Mouse (Mus musculus): ENCODE measurements at regions not wholly inside any gene's neighbourhood (a gene's known extent, or its start where the extent isn't known, plus 50 kb on each side); places are given as distances from the start of the nearest gene placed in this dataset.

GRCm38 (mm10) chr17:9764041-9764606 is 94.6 kb upstream of the Pabpc6 start:
- peaks cover 24% of the 10 kb centered on the region for H3K4me1 ChIP-seq (replicated peaks; ENCODE audit: low read depth, low read length)
- no peaks in the 10 kb centered on the region for H3K9me3 ChIP-seq (ENCODE audit: low read length)
- H3K36me3 ChIP-seq (ENCODE audit: insufficient read depth, low read length): no peaks in the 10 kb centered on the region
- TF ChIP-seq NANOG (IDR thresholded peaks at IDR 0.05; ENCODE audit: borderline replicate concordance, low read length): no peak
- TF ChIP-seq POU5F1 (IDR thresholded peaks at IDR 0.05; ENCODE audit: borderline replicate concordance, low read length): no peak
- TF ChIP-seq CTCF (conservative IDR thresholded peaks at IDR 0.05; ENCODE audit: low read length): no peak
- peaks cover 7% of the 10 kb centered on the region; the same call in 1 of the 2 replicates for H3K27me3 ChIP-seq (ENCODE audit: insufficient read depth, low read length)
- H3K4me3 ChIP-seq (replicated peaks; ENCODE audit: low read length): no peak overlapping the region

GRCm38 (mm10) chr17:9763110-9763509 is 93.6 kb upstream of the Pabpc6 start:
- Histone ChIP-seq H3K4me3 (replicated peaks; ENCODE audit: low read length) (no peak overlapping the region), H3K4me1 (replicated peaks; ENCODE audit: low read depth, low read length) (peaks cover 16% of the 10 kb centered on the region), H3K27me3 (ENCODE audit: insufficient read depth, low read length) (peaks cover 7% of the 10 kb centered on the region; the same call in 1 of the 2 replicates), H3K9me3 (ENCODE audit: low read length) (no peaks in the 10 kb centered on the region), H3K36me3 (ENCODE audit: insufficient read depth, low read length) (no peaks in the 10 kb centered on the region)
- TF ChIP-seq CTCF (conservative IDR thresholded peaks at IDR 0.05; ENCODE audit: low read length) (no peak), NANOG (IDR thresholded peaks at IDR 0.05; ENCODE audit: borderline replicate concordance, low read length) (no peak), POU5F1 (IDR thresholded peaks at IDR 0.05; ENCODE audit: borderline replicate concordance, low read length) (no peak)

- Histone ChIP-seq H3K9me3 (ENCODE audit: low read length) (no peaks in the 10 kb centered on the region), H3K27me3 (ENCODE audit: insufficient read depth, low read length) (peaks cover 7% of the 10 kb centered on the region; the same call in 1 of the 2 replicates), H3K4me3 (replicated peaks; ENCODE audit: low read length) (no peak overlapping the region), H3K4me1 (replicated peaks; ENCODE audit: low read depth, low read length) (peaks cover 16% of the 10 kb centered on the region), H3K36me3 (ENCODE audit: insufficient read depth, low read length) (no peaks in the 10 kb centered on the region)
- TF ChIP-seq POU5F1 (IDR thresholded peaks at IDR 0.05; ENCODE audit: borderline replicate concordance, low read length) (no peak), CTCF (conservative IDR thresholded peaks at IDR 0.05; ENCODE audit: low read length) (no peak), NANOG (IDR thresholded peaks at IDR 0.05; ENCODE audit: borderline replicate concordance, low read length) (no peak)
Observed at GRCm38 (mm10) chr17:9762436-9762835, 92.9 kb upstream of the Pabpc6 start.

- H3K9me3 ChIP-seq (ENCODE audit: low read length): no peaks in the 10 kb centered on the region
- no peak overlapping the region for H3K4me3 ChIP-seq (replicated peaks; ENCODE audit: low read length)
- no peaks in the 10 kb centered on the region for H3K36me3 ChIP-seq (ENCODE audit: insufficient read depth, low read length)
- H3K4me1 ChIP-seq (replicated peaks; ENCODE audit: low read depth, low read length): peaks cover 16% of the 10 kb centered on the region
- TF ChIP-seq POU5F1 (IDR thresholded peaks at IDR 0.05; ENCODE audit: borderline replicate concordance, low read length) (no peak), NANOG (IDR thresholded peaks at IDR 0.05; ENCODE audit: borderline replicate concordance, low read length) (no peak), CTCF (conservative IDR thresholded peaks at IDR 0.05; ENCODE audit: low read length) (no peak)
- peaks cover 3% of the 10 kb centered on the region; the same call in 1 of the 2 replicates for H3K27me3 ChIP-seq (ENCODE audit: insufficient read depth, low read length)
Observed at GRCm38 (mm10) chr17:9760706-9761059, 91.2 kb upstream of the Pabpc6 start.

- Histone ChIP-seq H3K36me3 (ENCODE audit: insufficient read depth, low read length) (no peaks in the 10 kb centered on the region), H3K4me1 (replicated peaks; ENCODE audit: low read depth, low read length) (peaks cover 15% of the 10 kb centered on the region), H3K27me3 (ENCODE audit: insufficient read depth, low read length) (peaks cover 3% of the 10 kb centered on the region; the same call in 1 of the 2 replicates), H3K9me3 (ENCODE audit: low read length) (no peaks in the 10 kb centered on the region), H3K4me3 (replicated peaks; ENCODE audit: low read length) (no peak overlapping the region)
- TF ChIP-seq CTCF (conservative IDR thresholded peaks at IDR 0.05; ENCODE audit: low read length) (no peak), NANOG (IDR thresholded peaks at IDR 0.05; ENCODE audit: borderline replicate concordance, low read length) (no peak), POU5F1 (IDR thresholded peaks at IDR 0.05; ENCODE audit: borderline replicate concordance, low read length) (no peak)
Observed at GRCm38 (mm10) chr17:9760026-9760705, 90.6 kb upstream of the Pabpc6 start.

- peaks cover 9% of the 10 kb centered on the region for H3K4me1 ChIP-seq (replicated peaks; ENCODE audit: low read depth, low read length)
- TF ChIP-seq NANOG (IDR thresholded peaks at IDR 0.05; ENCODE audit: borderline replicate concordance, low read length): no peak
- TF ChIP-seq CTCF (conservative IDR thresholded peaks at IDR 0.05; ENCODE audit: low read length): peak; percentile 34
- no peaks in the 10 kb centered on the region for H3K36me3 ChIP-seq (ENCODE audit: insufficient read depth, low read length)
- peaks cover 3% of the 10 kb centered on the region; the same call in 1 of the 2 replicates for H3K27me3 ChIP-seq (ENCODE audit: insufficient read depth, low read length)
- no peaks in the 10 kb centered on the region for H3K9me3 ChIP-seq (ENCODE audit: low read length)
- H3K4me3 ChIP-seq (replicated peaks; ENCODE audit: low read length): no peak overlapping the region
Observed at GRCm38 (mm10) chr17:9759421-9759852, 89.9 kb upstream of the Pabpc6 start.

GRCm38 (mm10) chr17:9757725-9758251 is 88.3 kb upstream of the Pabpc6 start:
- H3K4me3 ChIP-seq (replicated peaks; ENCODE audit: low read length): no peak overlapping the region
- H3K36me3 ChIP-seq (ENCODE audit: insufficient read depth, low read length): no peaks in the 10 kb centered on the region
- TF ChIP-seq POU5F1 (IDR thresholded peaks at IDR 0.05; ENCODE audit: borderline replicate concordance, low read length) (no peak), NANOG (IDR thresholded peaks at IDR 0.05; ENCODE audit: borderline replicate concordance, low read length) (no peak), CTCF (conservative IDR thresholded peaks at IDR 0.05; ENCODE audit: low read length) (no peak)
- H3K4me1 ChIP-seq (replicated peaks; ENCODE audit: low read depth, low read length): 0 out of 2 replicates have a peak, but pooled peaks cover 4% of the 10 kb centered on the region
- H3K27me3 ChIP-seq (ENCODE audit: insufficient read depth, low read length): no peaks in the 10 kb centered on the region
- no peaks in the 10 kb centered on the region for H3K9me3 ChIP-seq (ENCODE audit: low read length)

GRCm38 (mm10) chr17:9756675-9757074 is 87.2 kb upstream of the Pabpc6 start:
- H3K9me3 ChIP-seq (ENCODE audit: low read length): no peaks in the 10 kb centered on the region
- TF ChIP-seq POU5F1 (IDR thresholded peaks at IDR 0.05; ENCODE audit: borderline replicate concordance, low read length) (no peak), NANOG (IDR thresholded peaks at IDR 0.05; ENCODE audit: borderline replicate concordance, low read length) (no peak), CTCF (conservative IDR thresholded peaks at IDR 0.05; ENCODE audit: low read length) (no peak)
- H3K4me3 ChIP-seq (replicated peaks; ENCODE audit: low read length): no peak overlapping the region
- no peaks in the 10 kb centered on the region for H3K36me3 ChIP-seq (ENCODE audit: insufficient read depth, low read length)
- 0 out of 2 replicates have a peak, but pooled peaks cover 4% of the 10 kb centered on the region for H3K4me1 ChIP-seq (replicated peaks; ENCODE audit: low read depth, low read length)
- H3K27me3 ChIP-seq (ENCODE audit: insufficient read depth, low read length): no peaks in the 10 kb centered on the region
